Mouse (Mus musculus) frontal cortex, postnatal 14 days (tissue): ENCODE results near the gene Fbxo44.
"Not testable (repeated sequence)": the region's sequence is repeated elsewhere in the genome, so short reads cannot be mapped to it uniquely, and the experiment has no call there.

ENCODE experiments used
- DNase-seq, 2 experiments: peaks; one replicate each; pipeline ENCODE4 v3.0.0; 2022; ENCODE audit warnings: low spot score in 2 of 2

Fbxo44 gene

DNA sequence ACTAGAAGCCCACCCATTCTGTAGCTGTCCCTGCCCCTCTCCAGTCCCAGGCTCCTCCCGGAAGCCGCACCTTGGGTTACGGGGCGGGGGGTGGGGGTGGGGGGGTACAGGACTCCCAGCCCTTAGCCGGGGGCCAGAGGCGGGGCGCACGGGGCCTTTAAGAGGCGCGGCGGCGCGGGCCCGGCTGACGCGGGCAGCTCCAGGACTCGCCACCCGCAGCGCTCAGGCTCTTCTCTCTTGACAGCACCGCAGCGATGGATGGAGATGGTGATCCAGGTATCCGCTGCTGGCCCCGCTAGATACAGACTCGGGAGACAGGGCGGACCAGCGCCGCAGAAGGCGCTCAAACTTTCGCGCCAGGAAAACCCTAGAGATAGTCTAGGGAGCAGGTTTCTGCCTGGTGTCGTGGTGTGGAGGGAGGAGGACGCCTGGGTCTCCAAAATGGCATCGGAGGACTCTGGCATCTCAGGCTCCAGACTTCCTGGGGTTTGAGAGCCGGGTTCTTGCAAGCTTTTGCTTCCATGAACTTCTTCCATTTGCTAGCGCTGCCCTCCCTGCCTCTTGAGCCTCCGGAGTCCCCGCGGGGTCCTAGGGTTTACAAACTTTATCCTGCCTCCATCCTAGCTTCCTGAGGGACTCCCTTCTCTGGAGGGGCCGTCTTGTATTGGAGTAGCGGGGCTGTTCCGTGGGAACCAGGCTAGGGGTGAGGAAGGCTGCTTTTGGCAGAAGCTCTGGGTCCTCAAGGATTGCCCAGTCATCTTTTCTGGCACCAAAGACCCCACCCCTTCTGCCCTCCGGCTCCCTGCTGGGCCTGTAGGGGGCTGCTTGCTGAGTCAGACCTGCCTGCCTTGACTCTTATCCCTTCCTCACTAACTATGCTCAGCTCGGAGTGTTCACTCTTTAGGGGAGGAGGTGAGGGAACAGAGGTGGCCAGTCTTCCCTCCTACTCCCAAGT lies at the start of gene Fbxo44, which contains the start of gene Fbxo2:
Gene Fbxo44 (minus strand): TSS at position 47 of the 955 bp plus-strand sequence.
Gene Fbxo2 (plus strand): TSS at position 186 of the 955 bp plus-strand sequence.
- no peak for DNase-seq

DNA sequence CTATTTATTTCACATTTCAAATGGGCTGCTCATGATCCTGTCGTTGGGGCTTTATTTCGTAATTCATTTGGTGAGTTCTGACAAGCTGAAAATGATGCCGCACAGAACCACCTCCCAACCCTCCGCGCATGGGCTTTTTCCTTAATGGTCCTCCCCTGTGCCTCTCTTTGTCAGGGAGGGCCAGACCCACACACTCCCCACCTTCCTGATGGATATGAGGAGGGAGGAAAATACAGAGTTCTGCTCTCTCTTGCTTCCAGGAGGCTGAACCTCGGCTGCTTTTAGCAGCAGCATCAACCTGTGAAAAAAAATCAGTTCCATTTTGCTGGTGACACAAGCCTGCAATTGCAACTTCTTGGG lies 44.6 kb upstream of the Fbxo44 start:
- no peak for DNase-seq

DNA sequence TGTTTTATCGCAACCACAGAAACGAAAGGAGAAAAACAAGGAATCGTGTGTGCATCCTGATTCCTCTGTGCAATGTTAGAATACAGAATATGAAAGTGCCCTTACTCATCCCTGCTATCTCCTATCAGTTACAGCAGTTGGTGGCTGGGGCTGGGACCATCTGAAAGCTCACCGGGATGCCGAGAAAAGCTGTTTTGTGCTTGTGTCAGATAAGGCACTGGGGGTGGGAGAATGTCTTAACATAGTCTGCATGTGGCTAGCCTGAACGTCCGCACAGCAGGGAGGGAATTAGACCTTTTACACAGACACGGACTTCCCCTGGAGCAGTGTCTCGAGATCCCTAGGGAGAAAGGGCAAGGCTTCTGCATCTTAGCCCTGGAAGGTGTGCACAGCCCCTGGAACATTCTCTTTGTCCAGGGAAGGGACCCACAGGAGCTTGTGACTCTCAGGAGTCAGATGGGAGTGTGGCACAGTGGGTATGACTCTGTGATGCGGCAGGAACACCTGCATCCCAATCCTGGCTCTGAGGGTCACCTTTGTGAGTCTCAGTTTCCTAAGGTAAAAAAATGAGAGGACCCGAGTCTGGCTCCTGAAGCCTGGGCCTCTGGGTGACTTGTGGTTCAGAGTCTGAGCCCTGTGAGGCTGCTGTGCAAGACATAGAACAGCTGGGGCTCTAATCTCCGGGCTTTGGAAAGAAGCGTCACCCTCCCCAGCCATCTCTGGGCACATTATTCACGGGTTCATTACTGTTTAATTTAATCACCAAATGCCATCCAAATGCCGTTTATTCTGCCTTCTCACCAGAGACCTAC lies 44.0 kb upstream of the Fbxo44 start:
- DNase-seq: no peak

DNA sequence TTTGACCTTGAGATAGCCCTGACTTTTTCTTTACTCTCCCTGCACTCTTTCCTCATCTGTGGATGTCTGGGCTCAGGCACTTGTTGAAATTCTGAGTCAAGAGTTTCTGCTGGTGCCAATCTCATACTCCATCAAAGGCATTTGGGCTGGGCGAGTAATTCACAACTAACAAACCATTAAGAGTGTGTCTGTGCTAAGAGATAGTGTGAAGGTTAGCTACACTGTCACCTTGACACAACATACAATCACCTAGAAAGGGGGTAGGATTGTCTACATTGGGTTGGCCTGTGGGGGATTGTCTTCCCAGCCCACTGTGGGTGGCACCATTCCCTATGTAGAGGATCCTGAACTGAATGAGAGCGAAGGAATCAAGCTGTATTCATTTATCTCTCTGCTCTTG lies 43.3 kb upstream of the Fbxo44 start:
- DNase-seq: no peak

DNA sequence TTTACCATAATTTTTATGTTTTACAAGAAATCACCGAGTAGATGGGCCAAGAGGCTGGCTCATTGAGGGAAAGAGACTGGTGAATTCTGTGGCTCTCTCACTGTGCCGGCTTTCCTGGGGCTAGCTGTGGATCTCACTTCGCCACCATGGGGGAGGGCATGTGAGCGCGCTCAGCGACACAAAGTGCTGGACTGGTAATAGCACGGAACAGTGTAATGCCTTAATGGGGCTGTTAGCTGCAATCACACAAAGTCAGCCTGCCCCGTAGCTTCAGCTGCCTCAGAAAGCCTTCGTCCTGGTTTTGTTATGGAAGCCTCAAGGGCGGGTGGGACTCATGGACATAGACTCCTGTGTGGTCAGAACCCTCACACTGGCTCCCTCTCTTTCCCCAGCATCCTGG lies 38.4 kb upstream of the Fbxo44 start:
- no peak for DNase-seq

DNA sequence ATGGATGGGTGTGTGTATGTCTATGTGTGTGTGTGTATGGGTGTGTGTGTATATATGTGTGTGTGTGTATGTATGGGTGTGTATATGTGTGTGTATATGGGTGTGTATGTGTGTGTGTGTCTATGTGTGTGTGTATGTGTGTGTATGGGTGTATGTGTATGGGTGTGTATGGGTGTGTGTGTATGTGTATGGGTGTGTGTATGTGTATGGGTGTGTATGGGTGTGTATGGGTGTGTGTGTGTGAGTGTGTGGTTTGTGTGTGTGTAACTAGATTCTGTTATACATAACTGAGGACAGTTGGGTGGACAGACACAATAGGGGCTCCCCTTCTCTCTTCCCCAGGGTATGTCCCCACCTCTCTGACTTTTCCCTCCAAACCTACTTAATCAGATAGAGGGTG lies 34.1 kb upstream of the Fbxo44 start:
- DNase-seq: no peak

DNA sequence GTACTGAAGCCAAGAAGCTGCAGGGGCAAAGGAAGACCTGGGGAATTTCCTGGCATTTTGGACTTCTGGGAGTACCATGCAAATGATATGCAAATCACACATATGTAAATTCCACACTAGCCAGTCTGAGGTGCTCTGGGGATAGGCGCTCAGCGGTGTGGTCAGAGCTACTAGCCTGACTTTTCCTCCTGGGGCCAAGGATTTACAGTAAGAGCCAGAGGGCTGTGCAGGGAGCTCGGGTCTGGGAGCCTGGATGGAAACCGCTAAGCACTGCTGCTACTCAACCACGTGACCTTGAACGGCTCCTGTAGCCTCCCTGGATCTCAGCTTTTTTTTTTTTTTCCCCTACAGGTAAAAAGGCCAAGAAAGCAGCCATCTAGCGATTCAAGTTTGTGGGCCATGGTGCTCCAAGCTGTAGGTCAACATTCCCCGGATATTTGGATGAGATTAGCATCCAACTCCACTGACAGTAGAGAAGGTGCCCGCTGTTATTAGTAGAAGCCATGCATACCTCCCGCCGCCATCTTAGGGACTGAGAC lies 32.5 kb upstream of the Fbxo44 start:
- no peak for DNase-seq

DNA sequence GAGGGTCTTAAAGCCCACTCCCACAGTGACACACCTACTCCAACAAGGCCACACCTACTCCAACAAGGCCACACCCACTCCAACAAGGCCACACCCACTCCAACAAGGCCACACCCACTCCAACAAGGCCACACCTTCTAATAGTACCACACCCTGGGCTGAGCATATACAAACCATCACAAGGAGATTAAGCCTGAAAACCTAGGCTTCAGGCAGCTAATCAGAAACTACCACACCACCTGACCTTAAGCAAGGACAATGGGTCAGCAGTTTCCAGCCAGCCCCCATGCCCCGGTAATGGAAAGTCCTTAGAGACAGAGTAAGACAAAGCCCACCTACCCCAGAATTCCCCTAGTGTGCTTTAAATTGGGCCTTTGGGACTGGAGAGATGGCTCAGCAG lies 28.5 kb upstream of the Fbxo44 start:
- not testable (repeated sequence) for DNase-seq

DNA sequence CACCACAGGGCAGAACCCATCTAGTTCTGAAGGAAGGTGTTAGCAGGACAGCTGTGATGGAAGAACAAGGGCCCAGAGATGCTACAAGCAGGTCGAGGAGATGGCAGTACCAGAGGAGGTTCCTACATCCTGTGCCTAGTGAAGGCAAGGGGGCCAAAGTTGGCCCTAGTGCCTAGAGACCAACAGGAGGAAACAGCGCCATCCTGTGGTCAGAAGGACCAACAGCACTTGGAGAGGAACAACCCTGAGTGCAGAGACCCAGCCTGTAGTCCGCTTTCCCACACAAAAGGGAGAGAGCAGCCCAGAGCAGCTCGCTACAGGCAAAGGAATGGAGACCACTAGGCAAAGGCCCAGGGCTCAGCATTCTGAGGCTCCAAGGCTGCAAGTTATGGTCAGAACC lies 25.5 kb upstream of the Fbxo44 start:
- no peak for DNase-seq

DNA sequence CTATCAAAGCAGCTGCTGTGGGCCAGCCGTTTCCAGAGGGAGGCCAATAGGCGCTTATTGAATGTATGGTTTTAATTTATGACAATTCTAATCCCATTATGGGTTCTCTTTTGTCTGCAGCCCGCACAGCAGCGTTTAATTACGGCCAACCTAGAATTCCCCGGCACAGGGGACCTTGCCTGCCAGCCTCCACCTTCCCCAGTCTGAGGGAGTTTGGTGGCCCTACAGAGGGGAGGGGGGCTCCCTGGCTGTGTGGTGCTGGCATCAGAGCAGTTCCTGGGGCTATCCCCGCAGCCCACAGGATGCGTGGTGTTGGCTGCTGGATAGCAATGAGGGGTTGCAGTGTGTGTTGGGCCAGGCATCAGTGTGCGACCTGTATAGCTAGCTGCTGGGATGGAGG lies 24.3 kb upstream of the Fbxo44 start:
- DNase-seq: no peak

DNA sequence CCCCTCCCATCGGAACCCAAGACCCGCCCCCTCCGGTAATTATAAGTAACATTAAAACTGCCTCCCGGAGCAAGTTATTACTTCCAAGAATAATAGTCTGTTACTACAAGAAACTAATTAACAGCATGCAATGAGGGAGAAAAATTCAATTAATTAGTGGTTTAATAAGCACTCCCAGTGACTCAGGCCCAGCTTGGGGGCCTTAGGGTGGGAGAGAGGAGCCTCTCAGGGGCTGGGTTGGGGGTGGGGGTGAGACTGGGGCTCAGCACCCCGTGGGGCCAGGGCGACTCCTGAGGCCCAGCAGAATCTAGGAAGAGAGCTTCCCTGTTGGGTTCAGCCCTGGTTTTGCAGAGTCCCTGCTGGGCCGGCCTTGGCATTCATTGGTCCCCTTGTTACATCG lies 22.1 kb upstream of the Fbxo44 start:
- DNase-seq: no peak

DNA sequence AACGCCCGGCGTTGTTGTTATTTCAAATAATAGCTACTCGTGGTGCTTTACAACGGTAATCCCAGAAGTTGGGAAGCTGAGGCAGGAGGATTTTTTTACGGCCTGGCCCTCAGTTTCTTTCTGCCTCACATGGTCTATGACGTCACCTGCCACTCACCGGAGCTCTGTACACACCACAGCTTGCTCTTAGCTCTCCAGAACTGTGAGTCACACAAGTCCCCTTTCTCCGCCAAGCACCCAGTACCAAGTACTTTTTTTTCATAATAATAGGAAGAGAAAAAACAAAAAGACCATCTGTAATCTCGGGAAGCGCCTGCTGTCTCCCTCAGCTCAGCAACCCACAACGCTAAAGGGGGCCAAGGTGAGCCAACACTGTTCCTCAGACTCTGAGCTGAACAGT lies 21.2 kb upstream of the Fbxo44 start:
- no peak for DNase-seq

DNA sequence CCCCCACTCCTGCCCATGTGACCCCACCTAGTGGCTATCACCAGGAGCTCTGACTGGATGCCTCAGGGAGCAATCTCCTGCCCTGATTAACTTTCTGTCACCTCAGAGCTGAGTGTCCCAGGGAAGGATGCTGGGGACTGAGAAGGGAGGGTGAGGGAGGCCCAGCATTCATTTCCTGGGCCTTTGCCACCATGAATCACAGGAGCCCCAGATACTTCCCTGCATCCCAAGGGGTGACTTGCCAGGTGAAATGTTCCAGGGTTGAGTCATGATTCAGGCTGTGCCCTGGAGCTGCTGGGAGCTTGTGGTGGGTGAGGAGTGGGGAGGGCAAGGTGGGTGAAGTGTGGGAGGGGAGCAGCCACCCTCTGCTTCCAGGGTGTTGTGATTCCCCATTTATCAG lies 17.4 kb upstream of the Fbxo44 start:
- no peak for DNase-seq

DNA sequence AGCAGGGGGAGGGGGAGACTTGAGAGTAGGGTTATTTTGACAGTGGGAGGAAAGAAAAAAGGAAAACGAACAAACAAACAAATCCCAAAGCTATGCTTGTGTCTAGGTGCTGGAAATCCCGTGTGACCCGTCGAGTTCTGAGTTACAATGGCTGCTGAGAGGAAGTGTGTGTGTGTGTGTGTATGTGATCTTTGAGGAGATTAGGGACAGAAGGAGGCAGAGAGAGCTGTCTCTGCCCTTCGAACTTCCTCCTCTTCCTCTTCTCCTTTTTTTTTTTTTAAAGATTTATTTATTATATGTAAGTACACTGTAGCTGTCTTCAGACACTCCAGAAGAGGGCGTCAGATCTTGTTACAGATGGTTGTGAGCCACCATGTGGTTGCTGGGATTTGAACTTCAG lies 16.3 kb upstream of the Fbxo44 start:
- DNase-seq: not testable (repeated sequence)

DNA sequence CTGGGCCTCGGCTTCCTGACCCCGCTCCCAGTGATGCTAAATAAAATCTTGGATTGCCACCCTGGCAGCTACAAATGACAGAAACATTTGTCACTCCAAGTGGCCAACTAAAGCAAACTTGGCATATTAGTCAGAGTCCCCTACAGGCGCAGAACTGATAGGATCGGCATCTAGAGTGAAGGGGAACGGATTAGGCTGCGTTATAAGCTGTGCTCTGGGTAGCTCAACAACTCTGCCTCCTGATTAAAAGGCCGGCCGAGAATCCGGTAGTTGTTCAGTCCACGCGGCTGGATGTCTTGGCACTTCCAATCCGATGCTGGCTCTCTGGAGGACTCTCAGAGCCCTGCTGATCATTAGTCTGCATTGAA lies 14.2 kb upstream of the Fbxo44 start:
- DNase-seq: no peak

DNA sequence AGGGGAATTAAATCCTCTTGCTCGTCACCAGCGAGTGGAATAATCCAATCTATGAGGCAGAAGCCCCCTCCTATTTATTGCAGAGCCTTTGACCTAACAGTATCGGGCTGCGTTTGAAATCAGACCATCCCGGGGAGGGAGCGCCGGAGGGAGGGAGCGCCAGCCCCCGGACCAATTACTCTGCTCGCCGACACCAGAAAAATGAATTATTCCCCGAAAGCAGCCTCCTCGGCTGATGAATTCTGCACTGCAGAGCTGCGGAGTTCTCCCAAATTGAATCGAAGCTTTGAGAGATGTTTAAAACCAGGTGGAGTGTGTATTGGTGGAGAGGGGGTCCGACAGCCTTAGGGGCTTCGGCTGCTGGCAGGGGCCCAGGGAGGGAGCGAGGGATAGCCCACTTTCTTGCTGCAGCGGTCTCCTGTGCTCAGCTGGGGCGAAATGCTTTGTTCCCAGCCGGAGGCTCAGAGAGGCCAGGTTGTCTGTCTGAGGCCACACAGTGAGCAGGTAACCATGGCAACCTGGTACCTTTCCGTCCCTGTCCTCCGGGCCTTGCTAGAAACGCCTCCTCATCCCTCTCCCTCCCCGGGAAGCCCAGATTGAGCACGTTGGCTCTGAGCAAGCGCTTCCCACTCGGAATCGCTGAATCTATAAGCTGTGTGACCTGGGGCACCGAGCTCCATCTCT lies 13.7 kb upstream of the Fbxo44 start:
- DNase-seq: no peak

DNA sequence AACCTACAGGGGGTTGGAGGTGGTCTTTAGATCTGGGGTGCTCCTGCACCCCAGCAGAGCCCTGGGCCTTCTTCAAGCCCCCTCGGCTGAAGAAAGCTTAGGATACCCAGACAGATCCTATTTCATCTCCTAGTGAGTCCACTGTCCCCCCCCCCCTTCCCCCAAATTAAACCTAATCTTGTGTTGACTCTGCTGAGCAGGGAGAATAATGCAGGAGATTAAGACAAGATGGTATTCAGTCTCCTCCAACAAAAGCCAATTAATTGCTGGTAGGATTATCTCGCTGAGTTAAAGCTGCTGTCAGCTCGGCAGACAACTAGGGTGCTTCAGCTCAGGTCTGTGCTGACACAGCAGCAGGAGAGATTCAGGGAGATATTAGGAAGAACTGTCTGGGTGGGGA lies 11.0 kb upstream of the Fbxo44 start:
- no peak for DNase-seq

DNA sequence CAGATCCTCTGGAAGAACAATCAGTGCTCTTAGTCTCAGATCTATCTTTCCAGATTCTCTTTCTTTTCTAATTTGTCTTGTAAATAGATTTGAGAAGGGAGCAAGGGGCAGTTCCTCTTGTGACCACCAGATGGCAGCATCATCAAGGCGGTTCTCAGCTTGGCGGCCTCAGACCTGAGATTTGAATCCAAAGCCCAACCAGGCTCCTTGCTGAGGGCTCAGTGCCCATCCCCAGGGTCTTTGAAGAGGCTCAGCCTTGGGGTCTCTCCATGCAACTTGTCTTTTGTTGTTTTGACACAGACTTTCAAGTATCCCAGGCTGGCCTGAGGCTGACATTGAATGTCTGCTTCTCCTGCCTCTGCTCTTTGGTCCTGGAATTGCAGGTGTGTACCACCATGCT lies 10.6 kb upstream of the Fbxo44 start:
- DNase-seq: peak in 1 of 2 experiments; percentile 62

DNA sequence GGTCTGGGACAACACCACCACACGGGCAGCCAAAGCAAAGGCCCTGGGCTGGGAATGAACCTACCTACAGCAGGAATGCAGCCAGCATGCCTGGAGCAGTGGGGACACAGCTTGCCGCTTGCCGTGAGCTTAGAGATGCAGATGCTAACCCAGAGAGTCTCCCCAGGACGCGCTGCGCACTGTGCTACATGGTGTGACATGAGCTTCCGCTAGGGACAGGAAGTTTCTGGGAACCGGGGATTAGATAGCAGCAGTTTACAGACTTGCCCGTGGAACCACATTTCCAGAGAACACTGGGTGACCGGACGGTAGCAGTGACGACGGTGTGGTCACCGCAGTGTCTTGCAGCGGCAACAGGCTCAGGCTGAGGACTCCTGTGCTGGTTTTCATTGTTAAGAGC lies 9.3 kb upstream of the Fbxo44 start:
- no peak for DNase-seq

DNA sequence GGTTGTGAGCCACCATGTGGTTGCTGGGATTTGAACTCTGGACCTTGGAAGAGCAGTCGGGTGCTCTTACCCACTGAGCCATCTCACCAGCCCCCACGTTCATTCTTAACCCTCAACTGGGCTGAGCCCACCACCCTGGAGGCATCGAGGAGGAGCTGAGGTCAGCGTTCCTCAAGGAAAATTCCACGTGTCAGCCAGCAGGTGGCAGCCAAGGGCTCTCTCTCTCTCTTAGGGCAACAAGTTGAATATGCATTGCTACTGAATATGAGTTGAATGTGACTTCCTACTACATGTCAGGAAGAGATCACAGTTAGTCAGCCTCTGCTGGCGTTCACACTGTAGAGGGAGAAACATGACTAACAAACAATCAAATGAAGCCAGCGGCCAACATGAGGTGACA lies 8.0 kb upstream of the Fbxo44 start:
- DNase-seq: no peak

DNA sequence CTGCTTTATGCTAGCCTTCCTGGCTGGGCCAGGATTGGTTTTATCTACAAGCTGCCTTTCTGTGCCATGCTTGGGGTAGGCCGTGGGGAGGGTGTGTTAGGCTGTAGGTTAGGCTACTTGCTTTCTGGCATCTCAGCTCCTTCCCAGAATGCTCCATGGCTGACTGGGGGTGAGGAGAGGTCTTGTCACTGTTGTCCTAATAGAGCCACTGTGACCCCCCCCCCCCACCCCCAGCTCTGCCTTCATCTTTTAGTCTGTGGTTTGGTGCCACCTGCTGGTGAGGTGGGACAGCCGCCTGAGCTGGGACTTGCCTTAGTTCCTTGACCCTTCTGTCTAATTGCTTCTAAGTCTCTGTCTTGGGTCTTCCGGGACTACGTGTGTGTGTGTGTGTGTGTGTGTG lies 6.7 kb upstream of the Fbxo44 start:
- DNase-seq: no peak

DNA sequence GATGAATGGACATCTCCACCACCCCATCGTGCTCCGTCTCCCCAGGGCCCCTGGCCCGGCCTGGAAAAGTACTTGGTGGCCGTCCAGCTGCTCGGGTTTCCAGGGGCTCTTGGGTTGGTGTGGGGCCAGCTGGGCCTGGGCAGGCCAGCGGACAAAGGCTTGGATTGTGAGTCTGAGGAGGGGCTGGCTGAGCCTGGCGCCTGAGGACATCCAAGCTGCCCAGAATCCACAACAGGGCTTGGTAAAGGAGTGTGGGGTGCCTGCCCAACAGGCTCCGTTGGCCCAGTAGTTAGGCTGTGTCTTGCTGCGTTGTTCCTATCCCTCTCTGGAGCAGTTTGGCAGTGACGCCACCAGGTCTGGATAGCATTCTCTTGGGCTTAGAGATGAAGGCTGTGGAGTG lies 6.1 kb upstream of the Fbxo44 start:
- DNase-seq: peak; percentile 58 to 81
